Mouse (Mus musculus) embryo, embryonic 11.5 days (tissue): ENCODE results near the gene Ccdc120.

ENCODE experiments used
- DNase-seq: peaks from one replicate; pipeline ENCODE4 v3.0.0-alpha.2; 2012; ENCODE audit warnings: low read depth, low spot score

Ccdc120 gene

GRCm38 (mm10) chrX:7692862-7693261 lies 57.8 kb downstream of the Ccdc120 start:
- DNase-seq: no peak

- no peak for DNase-seq
These were observed 60.2 kb downstream of the Ccdc120 start for GRCm38 (mm10) chrX:7690486-7690885.

- DNase-seq: no peak
These were observed 62.4 kb downstream of the Ccdc120 start for GRCm38 (mm10) chrX:7688321-7688720.
